Mouse (Mus musculus) spleen, adult 2 months (tissue): ENCODE measurements around the gene Myo18a. TPM values are rescaled to one million over a fixed set of nuclear protein-coding genes. Genes with fewer than 3 reads are reported as not detected.

Source experiments
- DNase-seq, 2 experiments: peaks; one replicate each; pipeline versions ENCODE4 v3.0.0 to v3.0.0-alpha.2; 2012 to 2021; ENCODE audit warnings: low spot score in 2 of 2, low read depth in 1 of 2
- H3K27ac ChIP-seq: fragments of 200-500 bp; 2 replicates; pipeline ENCODE4 v1.5.1; 2012; ENCODE audit warnings: low read length, inconsistent platforms; ENCODE audit not compliant: insufficient read depth
- H3K27me3 ChIP-seq: fragments of 200-500 bp; 2 replicates; pipeline ENCODE4 v1.6.1; 2012; ENCODE audit warnings: mild to moderate bottlenecking, moderate library complexity, low read length, inconsistent platforms; ENCODE audit not compliant: control insufficient read depth, insufficient read depth
- H3K36me3 ChIP-seq: fragments of 200-500 bp; 2 replicates; pipeline ENCODE4 v1.6.1; 2012; ENCODE audit warnings: mild to moderate bottlenecking, low read length, inconsistent platforms; ENCODE audit not compliant: control insufficient read depth, insufficient read depth
- H3K4me1 ChIP-seq: fragments of 200-500 bp; 2 replicates; pipeline ENCODE4 v1.6.1; 2011; ENCODE audit warnings: inconsistent platforms; ENCODE audit not compliant: control insufficient read depth, insufficient read depth, insufficient read length
- H3K4me3 ChIP-seq: fragments of 200-500 bp; 2 replicates; pipeline ENCODE4 v1.5.1; 2011; ENCODE audit warnings: mild to moderate bottlenecking, inconsistent platforms; ENCODE audit not compliant: insufficient read depth, insufficient read length; ENCODE audit errors: extremely low read depth
- CTCF ChIP-seq: fragments of 200-500 bp; IDR thresholded peaks from 2 replicates; pipeline ENCODE4 v1.5.1; 2011; ENCODE audit warnings: mild to moderate bottlenecking, inconsistent platforms; ENCODE audit not compliant: insufficient read depth, insufficient read length, insufficient replicate concordance; ENCODE audit errors: extremely low read depth
- POLR2A ChIP-seq: fragments of 200-500 bp; IDR thresholded peaks from 2 replicates; pipeline ENCODE4 v1.6.1; 2011; ENCODE audit warnings: low read depth, low read length, inconsistent platforms
- WGBS: fragments of 180-500 bp; shearing (Covaris S2); methylation state at CpG from one replicate; pipeline ENCODE4 v1.1.7; 2018; 5-methylcytosine and 5-hydroxymethylcytosine counted together
- polyA plus RNA-seq: library from polyadenylated mRNA; depleted of rRNA; stranded (reverse); fragments of >200 nt; gene quantifications from 2 replicates; pipeline ENCODE4 v1.2.3, GENCODE M21; 2012

Gene Myo18a
- polyA plus RNA-seq, 1 experiment, result 52.3 TPM

DNA sequence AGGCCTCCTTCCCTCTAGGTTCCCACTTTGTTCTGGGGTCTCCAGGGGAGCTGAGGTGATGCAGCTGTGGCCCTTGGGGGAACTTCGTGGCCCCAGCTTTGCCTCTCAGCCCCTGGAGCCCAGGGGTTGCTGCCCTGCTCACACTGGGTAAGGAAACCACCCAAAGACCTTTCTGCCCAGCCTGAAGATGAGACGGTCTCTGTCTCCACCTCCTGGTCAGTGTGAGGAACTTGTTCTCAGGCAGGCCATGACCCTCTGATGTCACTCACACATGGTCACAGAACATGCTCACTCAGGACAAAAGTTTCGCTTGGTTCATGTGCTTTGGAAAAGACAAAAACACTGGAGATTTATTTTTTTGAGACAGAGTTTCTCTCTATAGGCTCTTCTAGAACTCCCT is 53.0 kb downstream of the Myo18a start:
- H3K27me3 ChIP-seq, result no peaks in the 10 kb centered on the region
- peak; percentile 69 to 79 for DNase-seq
- TF ChIP-seq CTCF (peak; percentile 98; the same call in 1 of the 2 replicates), POLR2A (no peak)
- H3K27ac ChIP-seq, result no peak overlapping the region
- peaks cover 35% of the 10 kb centered on the region for H3K36me3 ChIP-seq
- 15% methylated on average over 3 of the region's 3 CpGs for WGBS
- H3K4me3 ChIP-seq, result no peak overlapping the region
- no peaks in the 10 kb centered on the region for H3K4me1 ChIP-seq

DNA sequence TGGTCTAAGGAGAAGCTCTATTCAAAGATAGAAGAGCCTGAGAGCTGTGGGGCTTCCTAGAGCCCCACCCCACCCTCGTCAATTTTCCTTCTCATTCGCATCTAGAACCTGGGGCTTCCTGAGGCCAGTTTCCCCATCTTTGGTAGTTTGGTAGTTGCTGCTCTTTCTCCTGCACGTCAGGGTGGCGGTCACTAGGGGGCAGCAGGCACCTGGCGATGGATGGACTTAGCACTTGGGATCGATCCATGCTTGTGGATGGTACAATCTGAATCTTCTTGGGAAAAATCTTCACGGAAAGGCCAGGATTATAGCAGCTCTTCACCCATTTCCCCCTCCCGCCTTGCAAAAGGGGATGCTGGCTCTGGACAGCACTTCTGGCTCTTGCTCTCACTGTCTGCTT is 58.6 kb downstream of the Myo18a start:
- TF ChIP-seq CTCF (peak; percentile 77; the same call in 1 of the 2 replicates), POLR2A (no peak)
- Histone ChIP-seq H3K4me1 (no peaks in the 10 kb centered on the region), H3K4me3 (no peak overlapping the region), H3K27ac (no peak overlapping the region), H3K36me3 (peaks cover 46% of the 10 kb centered on the region), H3K27me3 (no peaks in the 10 kb centered on the region)
- peak in 1 of 2 experiments; percentile 31 for DNase-seq
- WGBS, result 56% methylated on average over 8 of the region's 8 CpGs

DNA sequence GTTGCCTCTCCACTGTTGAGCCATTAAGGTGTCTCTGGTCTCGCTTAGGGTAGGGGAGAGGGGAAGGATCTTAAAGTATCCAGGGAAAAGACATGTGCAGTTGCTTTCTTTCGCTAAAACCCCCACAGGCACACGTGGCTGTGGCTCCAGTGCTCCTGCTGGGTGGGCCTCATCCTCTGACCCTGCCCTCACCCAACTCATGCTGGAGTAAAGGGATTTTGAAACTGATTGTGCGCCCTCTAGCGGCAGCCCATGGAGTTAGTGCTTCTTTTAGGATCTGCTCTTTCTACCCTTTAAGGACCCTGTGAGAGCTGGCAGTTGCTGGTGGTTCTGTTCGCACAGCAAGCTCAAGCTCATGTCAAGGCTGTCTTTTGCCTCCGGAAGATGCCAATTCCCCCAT is 59.7 kb downstream of the Myo18a start:
- Histone ChIP-seq H3K4me1 (no peaks in the 10 kb centered on the region), H3K27ac (no peak overlapping the region), H3K27me3 (no peaks in the 10 kb centered on the region), H3K4me3 (no peak overlapping the region), H3K36me3 (peaks cover 46% of the 10 kb centered on the region)
- TF ChIP-seq CTCF, result peak; percentile 68; the same call in 1 of the 2 replicates
- TF ChIP-seq POLR2A, result no peak
- WGBS, result 38% methylated on average over 7 of the region's 7 CpGs
- DNase-seq, result peak; percentile 23 to 46

DNA sequence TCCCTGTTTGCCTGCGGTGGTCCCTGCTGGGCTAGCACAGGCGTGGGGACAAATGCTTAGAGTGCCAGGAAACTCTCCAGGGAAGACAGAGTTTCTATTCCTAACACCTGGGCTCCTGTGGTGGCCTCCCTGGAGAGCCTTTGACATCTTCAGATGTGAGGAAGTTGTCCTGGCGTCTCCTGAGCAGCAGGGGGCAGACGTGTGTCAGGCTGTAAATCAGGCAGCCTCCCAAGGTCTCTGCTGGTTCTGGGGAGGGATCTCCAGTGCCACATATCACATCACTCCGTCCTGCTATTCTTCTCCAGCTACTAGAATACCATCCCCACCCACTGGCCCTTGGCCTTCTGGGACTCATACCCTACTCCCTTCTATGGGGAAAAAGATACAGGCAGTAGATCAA is 62.8 kb downstream of the Myo18a start:
- 26% methylated on average over 5 of the region's 5 CpGs for WGBS
- TF ChIP-seq POLR2A (no peak), CTCF (peak; percentile 82; the same call in 1 of the 2 replicates)
- DNase-seq, result peak; percentile 15 to 50
- H3K4me1 ChIP-seq, result no peaks in the 10 kb centered on the region
- no peak overlapping the region for H3K4me3 ChIP-seq
- no peaks in the 10 kb centered on the region for H3K27me3 ChIP-seq
- H3K27ac ChIP-seq, result no peak overlapping the region
- H3K36me3 ChIP-seq, result peaks cover 47% of the 10 kb centered on the region

DNA sequence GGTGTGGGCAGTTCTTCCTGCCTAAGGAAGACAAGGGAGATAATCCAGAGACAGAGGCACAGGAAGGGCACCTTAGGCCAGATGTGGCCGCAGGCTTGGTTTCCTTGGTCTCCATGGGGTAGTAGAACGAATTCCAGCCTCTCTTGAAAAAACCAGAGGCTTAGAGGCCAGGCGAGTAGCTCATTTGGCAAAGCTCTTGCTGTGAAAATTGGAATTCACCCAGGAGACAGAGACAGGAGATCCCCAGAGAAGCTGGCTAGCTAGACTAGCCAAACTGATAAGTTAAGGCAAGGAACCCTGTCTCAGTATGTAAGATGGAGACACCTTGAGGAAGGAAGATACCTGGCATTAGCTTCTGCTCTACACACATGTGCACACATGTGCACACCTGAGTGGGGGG is 63.3 kb downstream of the Myo18a start:
- no peak overlapping the region for H3K4me3 ChIP-seq
- no peak for TF ChIP-seq CTCF
- TF ChIP-seq POLR2A, result no peak
- 89% methylated on average over 3 of the region's 3 CpGs for WGBS
- no peak for DNase-seq
- no peaks in the 10 kb centered on the region for H3K4me1 ChIP-seq
- no peaks in the 10 kb centered on the region for H3K27me3 ChIP-seq
- peaks cover 47% of the 10 kb centered on the region for H3K36me3 ChIP-seq
- H3K27ac ChIP-seq, result no peak overlapping the region

DNA sequence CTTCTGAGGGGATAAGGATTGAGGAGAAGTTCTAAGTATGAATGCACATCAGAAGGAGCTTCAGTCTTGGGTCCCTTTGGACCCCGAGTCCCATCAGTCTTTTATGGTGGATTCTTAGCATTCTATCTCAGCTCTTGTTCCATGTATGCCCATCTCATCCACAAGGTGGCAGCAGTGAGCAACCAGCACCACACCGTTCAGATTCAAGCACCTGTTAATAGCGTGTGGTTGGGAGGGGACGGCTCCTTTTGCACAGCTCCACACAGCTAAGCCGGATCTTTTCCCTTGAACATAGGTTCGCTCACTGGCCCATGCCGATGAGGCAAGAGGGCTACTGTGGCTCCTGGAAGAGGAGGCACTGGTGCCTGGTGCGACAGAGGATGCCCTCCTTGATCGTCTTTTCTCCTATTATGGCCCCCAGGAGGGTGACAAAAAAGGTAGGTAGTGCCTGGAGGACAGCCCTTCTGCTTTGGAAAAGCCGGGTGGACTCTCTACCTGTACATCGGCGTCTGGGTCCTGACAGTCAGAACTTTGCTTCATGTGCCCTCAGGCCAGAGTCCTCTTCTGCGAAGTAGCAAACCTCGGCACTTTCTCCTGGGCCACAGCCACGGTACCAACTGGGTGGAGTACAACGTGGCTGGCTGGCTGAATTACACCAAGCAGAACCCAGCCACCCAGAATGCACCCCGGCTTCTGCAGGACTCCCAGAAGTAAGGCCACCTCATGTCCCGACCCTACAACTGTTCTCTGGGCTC is 64.4 kb downstream of the Myo18a start:
- Histone ChIP-seq H3K4me3 (no peak overlapping the region), H3K27me3 (no peaks in the 10 kb centered on the region), H3K36me3 (peaks cover 49% of the 10 kb centered on the region), H3K4me1 (no peaks in the 10 kb centered on the region), H3K27ac (no peak overlapping the region)
- TF ChIP-seq POLR2A (no peak), CTCF (peak; percentile 88; the same call in 1 of the 2 replicates)
- DNase-seq, result peak; percentile 45 to 63
- 70% methylated on average over 18 of the region's 18 CpGs for WGBS

DNA sequence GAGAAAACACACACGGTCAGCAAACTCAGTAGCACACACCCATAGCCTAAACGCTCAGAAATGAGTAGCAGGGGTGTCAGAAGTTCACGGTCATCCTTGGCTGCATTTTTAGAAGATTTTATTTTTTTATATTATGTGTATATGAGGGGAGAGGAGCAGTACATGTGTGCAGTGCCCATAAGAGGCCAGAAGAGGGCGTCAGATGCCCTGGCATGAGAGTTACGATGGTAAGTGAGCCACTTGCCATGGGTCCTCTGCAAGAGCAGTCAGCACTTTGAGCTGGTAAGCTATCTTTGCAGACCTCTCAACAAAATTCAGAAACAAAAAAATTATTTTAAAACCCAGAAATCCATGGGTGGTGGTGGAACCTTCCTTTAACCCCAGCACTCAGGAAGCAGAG is 65.1 kb downstream of the Myo18a start:
- Histone ChIP-seq H3K27me3 (no peaks in the 10 kb centered on the region), H3K4me3 (no peak overlapping the region), H3K36me3 (peaks cover 53% of the 10 kb centered on the region), H3K4me1 (no peaks in the 10 kb centered on the region), H3K27ac (no peak overlapping the region)
- TF ChIP-seq POLR2A, result no peak
- TF ChIP-seq CTCF, result no peak
- no peak for DNase-seq
- 90% methylated on average over 5 of the region's 5 CpGs for WGBS
